Mouse (Mus musculus): ENCODE data around the gene Arhgap23. TPM values are rescaled to one million over a fixed set of nuclear protein-coding genes. Genes with fewer than 3 reads are reported as not detected.
A peak's percentile ranks its signal among the peaks of the same experiment; 100 is the strongest.

Gene Arhgap23
- total RNA-seq, 2 experiments from 2014 or later, result 66.5 to 75.0 TPM

GRCm38 (mm10) chr11:97434121-97434520 is 18.8 kb downstream of the Arhgap23 start:
- DNase-seq (ENCODE audit: low spot score in 2 of 2), result no peak

- no peak for DNase-seq (ENCODE audit: low spot score in 2 of 2)
Observed at GRCm38 (mm10) chr11:97434704-97435454, 19.5 kb downstream of the Arhgap23 start.

- DNase-seq (ENCODE audit: low spot score in 2 of 2), result no peak
Observed at GRCm38 (mm10) chr11:97435808-97436491, 20.6 kb downstream of the Arhgap23 start.

GRCm38 (mm10) chr11:97437745-97438144 is 22.4 kb downstream of the Arhgap23 start:
- peak in 1 of 2 experiments; percentile 51 for DNase-seq (ENCODE audit: low spot score in 2 of 2)

- no peak for DNase-seq (ENCODE audit: low spot score in 2 of 2)
Observed at GRCm38 (mm10) chr11:97438868-97439267, 23.5 kb downstream of the Arhgap23 start.

- no peak for DNase-seq (ENCODE audit: low spot score in 2 of 2)
Observed at GRCm38 (mm10) chr11:97439935-97440334, 24.6 kb downstream of the Arhgap23 start.

- DNase-seq (ENCODE audit: low spot score in 2 of 2), result no peak
Observed at GRCm38 (mm10) chr11:97440441-97440881, 25.1 kb downstream of the Arhgap23 start.

- DNase-seq (ENCODE audit: low spot score in 2 of 2), result no peak
Observed at GRCm38 (mm10) chr11:97441036-97441657, 25.8 kb downstream of the Arhgap23 start.

GRCm38 (mm10) chr11:97441658-97442125 is 26.4 kb downstream of the Arhgap23 start:
- DNase-seq (ENCODE audit: low spot score in 2 of 2), result no peak

- no peak for DNase-seq (ENCODE audit: low spot score in 2 of 2)
Observed at GRCm38 (mm10) chr11:97442891-97443675, 27.8 kb downstream of the Arhgap23 start.

- DNase-seq (ENCODE audit: low spot score in 2 of 2), result no peak
Observed at GRCm38 (mm10) chr11:97445596-97445995, 30.3 kb downstream of the Arhgap23 start.

- DNase-seq (ENCODE audit: low spot score in 2 of 2), result no peak
Observed at GRCm38 (mm10) chr11:97445999-97446511, 30.7 kb downstream of the Arhgap23 start.

- no peak for DNase-seq (ENCODE audit: low spot score in 2 of 2)
Observed at GRCm38 (mm10) chr11:97447979-97448378, 32.6 kb downstream of the Arhgap23 start.

- no peak for DNase-seq (ENCODE audit: low spot score in 2 of 2)
Observed at GRCm38 (mm10) chr11:97448611-97449394, 33.5 kb downstream of the Arhgap23 start.

GRCm38 (mm10) chr11:97449601-97450293 is 34.4 kb downstream of the Arhgap23 start:
- DNase-seq (ENCODE audit: low spot score in 2 of 2), result peak; percentile 70 to 83

GRCm38 (mm10) chr11:97450305-97450922 is 35.1 kb downstream of the Arhgap23 start:
- DNase-seq (ENCODE audit: low spot score in 2 of 2), result peak; percentile 63 to 64

- no peak for DNase-seq (ENCODE audit: low spot score in 2 of 2)
Observed at GRCm38 (mm10) chr11:97451625-97452024, 36.3 kb downstream of the Arhgap23 start.

GRCm38 (mm10) chr11:97457120-97457519 is 41.8 kb downstream of the Arhgap23 start:
- no peak for DNase-seq (ENCODE audit: low spot score in 2 of 2)

- no peak for DNase-seq (ENCODE audit: low spot score in 2 of 2)
Observed at GRCm38 (mm10) chr11:97461307-97461820, 46.0 kb downstream of the Arhgap23 start.

All from left cerebral cortex, adult 18-20 months (tissue).